Mouse (Mus musculus): ENCODE measurements around the gene Timp3.

DNA sequence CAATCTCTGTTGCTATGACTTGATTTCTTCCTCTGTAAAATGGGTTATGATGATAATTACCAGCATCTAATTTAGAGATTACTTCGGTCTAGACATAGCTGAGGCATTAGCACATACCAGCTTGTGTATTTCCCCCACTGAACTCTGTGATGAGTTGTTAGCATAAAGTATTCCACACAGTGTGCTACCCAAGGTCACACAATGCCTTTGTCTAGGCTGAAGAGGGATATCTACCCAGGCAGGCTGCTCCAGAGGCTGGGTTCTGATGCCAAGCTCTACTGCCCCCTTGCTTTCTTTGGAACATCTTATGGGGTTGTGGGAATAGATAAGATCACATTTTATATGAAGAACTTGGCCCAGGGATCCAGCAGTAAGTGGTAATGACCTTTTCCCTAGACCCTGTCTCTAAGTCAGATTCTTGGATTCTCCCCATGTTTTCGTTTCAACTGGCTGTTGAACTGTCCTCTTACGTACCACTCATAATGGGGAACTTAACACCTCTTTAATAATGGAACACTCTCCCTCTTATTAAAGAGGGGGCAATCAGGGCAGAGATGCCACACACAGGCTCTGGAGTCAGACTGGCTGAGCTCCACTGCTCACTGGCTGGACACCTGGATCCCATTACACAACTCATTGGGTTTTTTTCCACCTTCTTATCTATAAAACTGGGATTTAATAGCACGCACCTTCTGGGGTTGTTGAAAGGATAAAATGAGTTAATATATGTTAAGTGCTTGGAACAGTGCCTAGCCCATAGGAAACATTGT lies 97.6 kb downstream of the Timp3 start:
- TF ChIP-seq CTCF (IDR thresholded peaks at IDR 0.05) (no peak), EP300 (IDR thresholded peaks at IDR 0.05) (no peak)
